9 mouse cellular contexts compared by ENCODE assay signal in genomic region chr11:117557474-117558381, GRCm38 (mm10).
DNase-seq lines count a peak whose midpoint lies in the region; ATAC-seq and TF ChIP-seq lines count a peak whose summit lies in the region.
"Had no signal": no experiment of that assay in that cellular context is flagged by ENCODE, and none has a peak within 500 bp of the region (broad histone marks: within the 10 kb centered on the region; RNA-seq: fewer than 3 reads in every experiment).

No protein-coding gene starts in this region.

- no peaks in the 10 kb centered on the region for H3K27me3 ChIP-seq in hindbrain, embryonic 10.5 days (ENCODE audit: insufficient read depth, poor library complexity, severe bottlenecking)
- no peaks in the 10 kb centered on the region for H3K27me3 ChIP-seq in hindbrain, embryonic 16.5 days (replicated peaks; ENCODE audit: control insufficient read depth, insufficient read depth, low read length)
- no peaks in the 10 kb centered on the region for H3K27me3 ChIP-seq in forebrain, embryonic 16.5 days (replicated peaks; ENCODE audit: control insufficient read depth, insufficient read depth, low read length)

- 84% methylated on average over 16 of the region's 16 CpGs for WGBS in hindbrain, embryonic 10.5 days
- WGBS in hindbrain, embryonic 16.5 days = 83% methylated on average over 16 of the region's 16 CpGs
- 83% methylated on average over 16 of the region's 16 CpGs for WGBS in forebrain, embryonic 16.5 days

- no peak overlapping the region for H3K4me2 ChIP-seq in hindbrain, embryonic 16.5 days (ENCODE audit: low read length)
- no peak overlapping the region for H3K4me2 ChIP-seq in forebrain, embryonic 16.5 days (ENCODE audit: low read length)

- H3K9me3 ChIP-seq in hindbrain, embryonic 10.5 days = 0 out of 2 replicates have a peak, but pooled peaks cover 2% of the 10 kb centered on the region
- H3K9me3 ChIP-seq in hindbrain, embryonic 16.5 days (ENCODE audit: control insufficient read depth, low read length) = no peaks in the 10 kb centered on the region
- H3K9me3 ChIP-seq in forebrain, embryonic 16.5 days (ENCODE audit: control insufficient read depth, low read length) = no peaks in the 10 kb centered on the region

- intact Hi-C loops in heart, postnatal 10 days (cut with DNase I) = no loop called here

- no peak for DNase-seq in hindbrain, embryonic 10.5 days (ENCODE audit: low spot score)
- DNase-seq in heart, postnatal 10 days = peak; percentile 74 to 78
- DNase-seq in lung, postnatal 25 days (ENCODE audit: low spot score) = peak; percentile 69
- no peak for DNase-seq in spleen, adult 12 weeks (ENCODE audit: low spot score)

- no peak for TF ChIP-seq POLR2A in cortical plate, adult 2 months (IDR thresholded peaks at IDR 0.05; ENCODE audit: extremely low read depth, insufficient read depth, low read length)

- H3K4me1 ChIP-seq in hindbrain, embryonic 10.5 days (replicated peaks) = peaks cover 14% of the 10 kb centered on the region
- H3K4me1 ChIP-seq in hindbrain, embryonic 16.5 days (ENCODE audit: control insufficient read depth, insufficient read depth, low read depth, low read length) = peaks cover 3% of the 10 kb centered on the region; the same call in 1 of the 2 replicates
- peaks cover 7% of the 10 kb centered on the region; the same call in 1 of the 2 replicates for H3K4me1 ChIP-seq in cortical plate, adult 2 months (ENCODE audit: control insufficient read depth, insufficient read depth, low read length)
- H3K4me1 ChIP-seq in forebrain, embryonic 16.5 days (replicated peaks; ENCODE audit: control insufficient read depth, insufficient read depth, low read length) = no peaks in the 10 kb centered on the region

- peak overlapping the region; percentile 40; the same call in 1 of the 2 replicates for H3K27ac ChIP-seq in hindbrain, embryonic 10.5 days
- H3K27ac ChIP-seq in hindbrain, embryonic 16.5 days (ENCODE audit: low read depth, low read length) = no peak overlapping the region
- peak overlapping the region; percentile 88 for H3K27ac ChIP-seq in cortical plate, adult 2 months (ENCODE audit: insufficient read depth, low read length)
- no peak overlapping the region for H3K27ac ChIP-seq in forebrain, embryonic 16.5 days (ENCODE audit: low read length)

- H3K9ac ChIP-seq in hindbrain, embryonic 16.5 days (ENCODE audit: low read depth, low read length) = no peak overlapping the region
- H3K9ac ChIP-seq in forebrain, embryonic 16.5 days (replicated peaks; ENCODE audit: low read depth, low read length) = no peak overlapping the region

- no peaks in the 10 kb centered on the region for H3K36me3 ChIP-seq in hindbrain, embryonic 10.5 days
- no peaks in the 10 kb centered on the region for H3K36me3 ChIP-seq in hindbrain, embryonic 16.5 days (ENCODE audit: control insufficient read depth, insufficient read depth, low read length)
- no peaks in the 10 kb centered on the region for H3K36me3 ChIP-seq in forebrain, embryonic 16.5 days (ENCODE audit: control insufficient read depth, insufficient read depth)

- H3K4me3 ChIP-seq in hindbrain, embryonic 10.5 days = no peak overlapping the region
- H3K4me3 ChIP-seq in hindbrain, embryonic 16.5 days (ENCODE audit: low read length) = no peak overlapping the region
- H3K4me3 ChIP-seq in cortical plate, adult 2 months (ENCODE audit: insufficient read depth, low read length) = no peak overlapping the region
- no peak overlapping the region for H3K4me3 ChIP-seq in forebrain, embryonic 16.5 days (replicated peaks; ENCODE audit: low read length)

- no peak for ATAC-seq in hindbrain, embryonic 16.5 days
- ATAC-seq in forebrain, embryonic 16.5 days = no peak
- ATAC-seq in monocyte, adult 5-6 weeks (replicated peaks; ENCODE audit: insufficient number of reproducible peaks, low FRiP score, low TSS enrichment, poor library complexity, severe bottlenecking) = no peak
- ATAC-seq: intestine, embryonic 16.5 days had no signal

- no peak for TF ChIP-seq CTCF in cortical plate, adult 2 months (IDR thresholded peaks at IDR 0.05; ENCODE audit: extremely low read depth, insufficient read depth, low read length)

Comparison
In these comparisons a context has a peak if more than half of its experiments do, and no peak if none do; other contexts are left out.
1. H3K27ac ChIP-seq: peak in hindbrain, embryonic 10.5 days (single experiment) and cortical plate, adult 2 months (single experiment); none in hindbrain, embryonic 16.5 days (single experiment) and forebrain, embryonic 16.5 days (single experiment).
2. DNase-seq: peak in heart, postnatal 10 days (2 of 2) and lung, postnatal 25 days (single experiment); none in hindbrain, embryonic 10.5 days (single experiment) and spleen, adult 12 weeks (single experiment).